Mouse (Mus musculus) hindbrain, embryonic 14.5 days (tissue): ENCODE data around the gene Naa11. TPM values are rescaled to one million over a fixed set of nuclear protein-coding genes. Genes with fewer than 3 reads are reported as not detected.

ENCODE experiments used
- ATAC-seq: fragments of 200-750 bp; cut with Nextera tagmentation; 2 replicates; pipeline ENCODE4 v1.8.0; 2017; ENCODE audit warnings: moderate number of reproducible peaks, mild to moderate bottlenecking, moderate TSS enrichment, moderate library complexity; ENCODE audit not compliant: low FRiP score
- DNase-seq: peaks from one replicate; pipeline ENCODE4 v3.0.0-alpha.2; 2015; ENCODE audit warnings: low spot score
- H3K27ac ChIP-seq: fragments of 300-500 bp; sonication (generic); 2 replicates; pipeline ENCODE4 v1.5.1; 2014; ENCODE audit warnings: mild to moderate bottlenecking, moderate library complexity
- H3K27me3 ChIP-seq: fragments of 300-500 bp; sonication (generic); 2 replicates; pipeline ENCODE4 v1.6.1; 2014; ENCODE audit warnings: mild to moderate bottlenecking, low read length, mixed read lengths; ENCODE audit not compliant: control insufficient read depth, insufficient read depth
- H3K36me3 ChIP-seq: fragments of 300-500 bp; sonication (generic); replicated peaks from 2 replicates; pipeline ENCODE4 v1.6.1; 2014; ENCODE audit not compliant: control insufficient read depth, insufficient read depth
- H3K4me1 ChIP-seq: fragments of 300-500 bp; sonication (generic); replicated peaks from 2 replicates; pipeline ENCODE4 v1.6.1; 2014; ENCODE audit warnings: antibody characterized with exemption, low read length, mixed read lengths; ENCODE audit not compliant: control insufficient read depth, insufficient read depth
- H3K4me2 ChIP-seq: fragments of 300-500 bp; sonication (generic); replicated peaks from 2 replicates; pipeline ENCODE4 v1.6.1; 2014; ENCODE audit warnings: mild to moderate bottlenecking, moderate library complexity
- H3K4me3 ChIP-seq: fragments of 300-500 bp; sonication (generic); replicated peaks from 2 replicates; pipeline ENCODE4 v1.5.1; 2014; ENCODE audit warnings: mild to moderate bottlenecking, low read length
- H3K9ac ChIP-seq: fragments of 300-500 bp; sonication (generic); 2 replicates; pipeline ENCODE4 v1.6.1; 2014
- H3K9me3 ChIP-seq: fragments of 300-500 bp; sonication (generic); 2 replicates; pipeline ENCODE4 v1.6.1; 2016; ENCODE audit warnings: low read length; ENCODE audit not compliant: control insufficient read depth
- WGBS: fragments of 180-500 bp; shearing (Covaris S2); extraction: QIAGEN DNeasy Blood & Tissue Kit; methylation state at CpG from one replicate; pipeline ENCODE4 v1.1.7; 2014; 5-methylcytosine and 5-hydroxymethylcytosine counted together
- polyA plus RNA-seq: library from polyadenylated mRNA; unstranded; fragments of >200 nt; fragmentation: Nextera tagmentation; extraction: Ambion mirVana; gene quantifications from 2 replicates; pipeline ENCODE4 v1.2.1, GENCODE M21; 2014

The Naa11 gene
- not detected in 2 replicates for polyA plus RNA-seq

DNA sequence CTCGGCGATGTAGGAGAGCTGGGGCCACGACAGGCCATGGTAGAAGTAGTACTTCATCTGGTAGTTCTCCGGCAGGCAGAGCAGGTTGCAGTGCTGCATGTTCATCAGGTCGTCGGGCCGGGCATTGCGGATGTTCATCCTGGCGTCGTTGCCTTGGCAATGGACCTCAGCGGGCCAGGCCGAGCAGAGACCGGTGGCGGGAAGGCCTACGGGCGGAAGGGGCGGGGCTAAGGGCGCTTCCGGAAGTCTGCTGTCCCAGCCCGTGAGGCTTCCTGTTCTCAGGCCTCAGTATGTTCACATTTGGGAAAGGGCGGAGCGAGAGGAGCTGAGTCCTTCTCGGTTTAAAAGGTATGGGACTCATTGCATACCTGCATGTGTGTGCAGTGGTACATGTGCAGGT, at the start of gene Naa11:
Naa11 (minus strand) TSS at position 220 of the 400 bp plus-strand sequence.
- Histone ChIP-seq H3K27ac (no peak within 1 kb of the TSS), H3K36me3 (no peaks in the 10 kb centered on the region), H3K9ac (no peak within 1 kb of the TSS), H3K4me2 (no peak within 1 kb of the TSS), H3K27me3 (no peaks in the 10 kb centered on the region), H3K4me3 (no peak within 1 kb of the TSS), H3K9me3 (no peaks in the 10 kb centered on the region), H3K4me1 (no peaks in the 10 kb centered on the region)
- ATAC-seq (no peak), DNase-seq (no peak)
- WGBS, result 94% methylated on average over 23 of the region's 23 CpGs

DNA sequence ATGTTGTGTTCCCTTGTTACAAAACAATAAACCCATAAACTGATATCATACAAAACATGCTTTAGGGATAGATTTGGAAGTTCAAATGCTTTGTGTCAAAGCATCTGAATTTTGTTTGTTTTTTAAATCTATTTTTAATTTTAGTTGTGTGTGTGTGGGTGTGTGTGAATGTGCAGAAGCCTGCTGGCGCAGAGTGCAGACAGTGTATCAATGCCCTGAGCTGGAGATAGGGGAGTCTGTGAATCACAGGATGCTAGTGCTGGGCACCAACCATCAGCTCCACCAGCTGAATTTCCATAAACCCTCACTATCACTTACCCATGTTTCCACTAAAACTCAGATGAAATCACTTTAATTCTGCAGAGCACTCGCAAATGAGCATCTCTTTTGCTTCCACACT, 40.3 kb upstream of the Naa11 start:
- H3K27ac ChIP-seq, result no peak overlapping the region
- no peak overlapping the region for H3K4me3 ChIP-seq
- no peak overlapping the region for H3K9ac ChIP-seq
- H3K36me3 ChIP-seq, result no peaks in the 10 kb centered on the region
- no peak overlapping the region for H3K4me2 ChIP-seq
- WGBS, result 96% methylated on average over 2 of the region's 2 CpGs
- DNase-seq (no peak), ATAC-seq (no peak)
- H3K4me1 ChIP-seq, result no peaks in the 10 kb centered on the region
- H3K27me3 ChIP-seq, result no peaks in the 10 kb centered on the region
- H3K9me3 ChIP-seq, result no peaks in the 10 kb centered on the region

DNA sequence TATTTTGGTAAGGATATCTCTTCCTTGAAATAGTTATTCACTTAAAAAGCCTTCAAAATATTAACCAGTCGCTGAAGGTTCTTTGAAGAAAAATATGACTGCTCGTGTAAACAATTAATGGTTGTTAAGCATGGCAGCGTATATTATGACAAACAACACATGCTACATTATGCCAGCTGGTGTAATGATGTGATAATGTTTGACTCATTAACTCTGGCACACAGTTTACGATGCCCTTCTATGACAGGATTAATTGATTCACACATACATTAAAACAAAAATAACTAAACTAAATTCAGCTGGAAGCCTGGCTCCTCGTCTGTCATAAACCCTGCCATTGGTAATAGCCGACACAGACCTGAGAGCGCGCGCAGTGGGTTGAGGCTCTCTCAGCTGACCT, 37.8 kb upstream of the Naa11 start:
- 59% methylated on average over 9 of the region's 9 CpGs for WGBS
- no peak for ATAC-seq

DNA sequence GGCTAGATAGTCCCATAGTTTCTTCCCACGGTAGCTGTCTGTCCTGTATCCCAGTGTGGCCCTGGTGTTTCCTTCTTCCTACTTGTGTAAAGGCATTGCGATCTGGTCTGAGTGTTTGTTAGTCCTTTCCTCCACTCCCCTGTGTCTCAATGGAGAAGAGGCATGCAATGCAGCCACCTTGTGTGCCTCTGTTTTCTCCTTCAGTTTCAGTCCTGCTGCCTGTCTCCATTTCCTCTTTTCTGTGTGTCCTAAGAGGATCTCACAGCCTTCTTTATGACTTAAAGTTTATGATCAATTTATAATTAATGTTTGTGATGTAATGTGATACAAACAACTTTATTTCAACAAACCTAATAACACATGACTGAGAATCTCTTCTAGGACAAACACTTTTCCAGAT, 29.5 kb upstream of the Naa11 start:
- H3K4me1 ChIP-seq, result no peaks in the 10 kb centered on the region
- no peaks in the 10 kb centered on the region for H3K9me3 ChIP-seq
- H3K27me3 ChIP-seq, result no peaks in the 10 kb centered on the region
- ATAC-seq (no peak), DNase-seq (no peak)
- 93% methylated on average over 2 of the region's 2 CpGs for WGBS
- no peak overlapping the region for H3K4me3 ChIP-seq
- no peaks in the 10 kb centered on the region for H3K36me3 ChIP-seq
- no peak overlapping the region for H3K9ac ChIP-seq
- H3K27ac ChIP-seq, result no peak overlapping the region
- H3K4me2 ChIP-seq, result no peak overlapping the region

More for the DNA sequence above, 37.8 kb upstream of the Naa11 start:
- Histone ChIP-seq H3K36me3 (no peaks in the 10 kb centered on the region), H3K27ac (no peak overlapping the region), H3K9me3 (no peaks in the 10 kb centered on the region), H3K4me2 (no peak overlapping the region), H3K4me3 (no peak overlapping the region), H3K9ac (no peak overlapping the region), H3K4me1 (no peaks in the 10 kb centered on the region), H3K27me3 (no peaks in the 10 kb centered on the region)
- DNase-seq, result no peak

DNA sequence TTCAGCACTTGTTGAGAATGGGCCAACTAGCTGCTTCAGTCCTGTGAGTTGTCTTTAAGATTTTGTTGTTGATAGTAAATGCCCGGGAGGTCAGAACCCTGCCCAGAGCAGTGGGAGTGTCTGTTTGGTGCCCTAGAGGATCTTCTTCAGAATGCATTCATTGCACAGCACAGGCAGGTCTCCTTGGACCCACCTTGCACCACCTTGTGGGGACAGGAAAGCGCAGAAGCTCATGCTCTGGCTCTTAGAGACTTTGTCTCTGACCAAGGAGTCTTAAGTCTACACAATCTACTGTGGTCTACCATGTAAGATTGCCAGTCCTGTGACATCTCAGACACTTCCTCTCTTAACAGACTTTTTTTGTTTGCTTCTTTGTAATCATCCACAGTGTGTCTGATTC, 25.0 kb upstream of the Naa11 start:
- no peak overlapping the region for H3K4me2 ChIP-seq
- H3K4me1 ChIP-seq, result peaks cover 3% of the 10 kb centered on the region; the same call in 1 of the 2 replicates
- H3K27me3 ChIP-seq, result no peaks in the 10 kb centered on the region
- no peaks in the 10 kb centered on the region for H3K36me3 ChIP-seq
- H3K4me3 ChIP-seq, result no peak overlapping the region
- WGBS, result 87% methylated on average over 2 of the region's 2 CpGs
- no peak overlapping the region for H3K27ac ChIP-seq
- no peaks in the 10 kb centered on the region for H3K9me3 ChIP-seq
- no peak for ATAC-seq
- no peak for DNase-seq
- H3K9ac ChIP-seq, result no peak overlapping the region

DNA sequence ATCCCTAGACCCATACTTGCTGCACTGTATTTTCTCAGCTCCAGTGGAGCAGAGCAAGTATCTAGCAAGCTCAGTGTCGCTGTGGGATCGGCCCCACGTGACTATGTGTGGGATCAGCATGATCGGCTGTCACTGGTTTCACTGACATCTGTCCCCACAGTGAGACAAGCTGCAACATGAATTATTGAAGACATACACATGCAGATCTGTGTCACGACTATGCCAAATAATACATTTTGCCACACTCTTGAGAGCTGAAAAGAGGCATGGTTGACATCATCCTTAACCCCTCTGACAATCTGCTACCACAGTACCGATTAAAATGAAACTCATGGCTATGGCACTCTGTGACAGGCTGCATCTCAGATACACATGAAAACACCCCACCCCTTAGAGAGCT, 23.7 kb upstream of the Naa11 start:
- 38% methylated on average over 6 of the region's 6 CpGs for WGBS
- no peak overlapping the region for H3K4me2 ChIP-seq
- no peaks in the 10 kb centered on the region for H3K36me3 ChIP-seq
- no peak overlapping the region for H3K9ac ChIP-seq
- peaks cover 3% of the 10 kb centered on the region; the same call in 1 of the 2 replicates for H3K4me1 ChIP-seq
- peak; percentile 43 for DNase-seq
- H3K27ac ChIP-seq, result no peak overlapping the region
- no peaks in the 10 kb centered on the region for H3K27me3 ChIP-seq
- peak; percentile 87 for ATAC-seq
- no peaks in the 10 kb centered on the region for H3K9me3 ChIP-seq
- H3K4me3 ChIP-seq, result no peak overlapping the region

DNA sequence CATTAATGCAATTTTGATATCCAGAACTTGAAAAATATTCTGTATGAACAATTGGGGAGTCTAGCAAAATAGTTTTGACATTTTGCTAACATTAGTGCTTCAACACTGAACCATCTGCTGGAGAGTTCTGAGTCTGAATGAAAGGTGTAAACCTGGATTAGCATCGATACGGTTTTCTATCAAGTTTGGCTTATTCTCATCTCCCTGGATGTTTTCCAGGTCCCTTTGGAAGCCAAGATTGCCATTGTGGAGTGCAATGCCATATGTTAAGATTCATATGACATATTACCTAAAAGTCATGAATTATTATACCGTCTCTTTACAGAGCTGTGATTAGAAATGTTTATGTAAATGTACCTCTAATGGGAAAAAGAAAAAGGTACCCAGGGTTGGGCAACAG, 21.5 kb upstream of the Naa11 start:
- H3K9ac ChIP-seq, result no peak overlapping the region
- 70% methylated on average over 3 of the region's 3 CpGs for WGBS
- no peaks in the 10 kb centered on the region for H3K9me3 ChIP-seq
- no peaks in the 10 kb centered on the region for H3K36me3 ChIP-seq
- H3K4me3 ChIP-seq, result no peak overlapping the region
- no peaks in the 10 kb centered on the region for H3K27me3 ChIP-seq
- H3K4me2 ChIP-seq, result no peak overlapping the region
- ATAC-seq, result no peak
- peak; percentile 33 for DNase-seq
- peaks cover 10% of the 10 kb centered on the region; the same call in 1 of the 2 replicates for H3K4me1 ChIP-seq
- no peak overlapping the region for H3K27ac ChIP-seq

DNA sequence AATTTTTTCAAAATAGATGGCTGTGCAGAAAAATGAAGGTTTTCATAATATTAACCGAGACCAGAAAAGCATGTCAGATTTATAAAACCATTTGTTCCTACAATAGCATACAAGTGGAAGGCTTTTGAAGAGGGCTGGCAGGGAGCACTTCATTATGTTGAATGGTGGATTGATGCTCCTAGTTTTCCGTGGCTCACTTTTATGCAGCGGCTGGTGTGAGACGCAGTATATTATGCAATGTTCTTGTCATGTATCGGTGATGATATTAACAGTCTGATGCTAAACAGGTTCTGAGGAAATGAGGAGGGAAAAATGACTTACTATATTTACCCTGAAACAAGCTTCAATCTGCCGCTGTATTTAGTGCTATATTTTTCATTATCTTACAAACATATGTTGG, 18.0 kb upstream of the Naa11 start:
- no peaks in the 10 kb centered on the region for H3K27me3 ChIP-seq
- WGBS, result 30% methylated on average over 6 of the region's 6 CpGs
- DNase-seq (peak; percentile 30), ATAC-seq (no peak)
- H3K27ac ChIP-seq, result no peak overlapping the region
- H3K4me3 ChIP-seq, result no peak overlapping the region
- peaks cover 7% of the 10 kb centered on the region; the same call in 1 of the 2 replicates for H3K4me1 ChIP-seq
- H3K4me2 ChIP-seq, result no peak overlapping the region
- no peaks in the 10 kb centered on the region for H3K36me3 ChIP-seq
- H3K9ac ChIP-seq, result no peak overlapping the region
- H3K9me3 ChIP-seq, result no peaks in the 10 kb centered on the region

DNA sequence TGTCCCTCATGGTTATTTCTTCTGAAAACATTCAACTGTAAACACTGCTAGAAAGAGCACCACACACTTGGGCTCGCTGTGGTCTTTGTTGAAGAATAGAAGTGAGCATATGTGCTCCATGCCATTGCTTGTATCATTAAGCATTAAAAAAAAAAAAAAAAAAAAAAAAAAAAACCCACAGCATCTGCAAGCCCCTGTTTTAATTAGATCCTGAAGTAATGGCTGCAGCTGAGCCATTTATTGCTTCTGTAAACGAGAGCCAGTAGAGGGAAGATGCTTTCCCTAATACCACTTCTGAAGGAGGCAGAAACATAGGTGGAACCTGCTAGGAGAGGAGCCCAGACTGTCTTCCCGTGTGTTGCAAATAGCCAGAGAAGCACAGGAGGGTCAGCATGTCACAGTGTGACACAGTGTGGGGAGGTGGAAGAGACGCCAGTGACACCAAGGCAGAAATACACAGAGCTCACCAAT, 17.1 kb upstream of the Naa11 start:
- no peaks in the 10 kb centered on the region for H3K36me3 ChIP-seq
- ATAC-seq, result peak; percentile 70
- no peak overlapping the region for H3K9ac ChIP-seq
- H3K4me3 ChIP-seq, result no peak overlapping the region
- no peaks in the 10 kb centered on the region for H3K27me3 ChIP-seq
- no peaks in the 10 kb centered on the region for H3K9me3 ChIP-seq
- peak; percentile 28 for DNase-seq
- no peak overlapping the region for H3K4me2 ChIP-seq
- peaks cover 7% of the 10 kb centered on the region; the same call in 1 of the 2 replicates for H3K4me1 ChIP-seq
- peak overlapping the region; percentile 76 for H3K27ac ChIP-seq
- WGBS, result 25% methylated on average over 4 of the region's 4 CpGs

DNA sequence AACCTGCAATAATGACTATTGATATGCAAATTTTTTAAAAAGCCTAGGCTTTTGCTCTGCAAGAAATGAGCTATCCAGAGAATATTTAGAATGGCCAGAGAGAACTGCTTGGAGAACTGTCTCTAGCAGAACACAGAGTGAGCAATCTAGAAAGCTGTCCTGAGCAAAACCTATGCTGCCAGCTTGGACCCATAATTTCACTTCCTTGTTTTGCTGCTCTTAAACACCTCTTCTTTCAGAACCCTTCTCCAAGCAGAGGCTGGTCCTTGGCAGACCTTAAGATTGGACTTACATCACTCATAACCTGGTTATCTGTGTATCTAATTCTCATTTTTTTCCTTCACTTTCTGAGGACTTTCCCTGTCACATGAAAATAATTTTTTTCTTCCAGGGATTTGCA, 8.9 kb upstream of the Naa11 start:
- Histone ChIP-seq H3K36me3 (no peaks in the 10 kb centered on the region), H3K4me2 (no peak overlapping the region), H3K27ac (no peak overlapping the region), H3K9ac (no peak overlapping the region), H3K9me3 (no peaks in the 10 kb centered on the region), H3K4me1 (no peaks in the 10 kb centered on the region), H3K27me3 (no peaks in the 10 kb centered on the region), H3K4me3 (no peak overlapping the region)
- no peak for DNase-seq
- ATAC-seq, result no peak
